Mouse (Mus musculus): ENCODE results near the gene Mgat2. TPM values are rescaled to one million over a fixed set of nuclear protein-coding genes. Genes with fewer than 3 reads are reported as not detected.
"Not testable (repeated sequence)": the region's sequence is repeated elsewhere in the genome, so short reads cannot be mapped to it uniquely, and the experiment has no call there.

Mgat2 gene
- polyA plus RNA-seq (2015; fragmentation: Nextera tagmentation; extraction: Ambion mirVana), result 43.8 and 44.1 TPM in 2 replicates

GRCm38 (mm10) chr12:69183583-69184308, at the start of gene Mgat2, which contains the start of gene Rpl36al:
Gene Mgat2, plus strand, starts transcription at chr12:69184157.
Gene Rpl36al, minus strand, starts transcription at chr12:69184083.
- peak within 1 kb of the TSS; percentile 93 for H3K9ac ChIP-seq
- peak; percentile 98 for ATAC-seq (ENCODE audit: insufficient number of reproducible peaks, insufficient read depth, low FRiP score, low TSS enrichment, low read depth)
- no peaks in the 10 kb centered on the region for H3K27me3 ChIP-seq
- H3K4me3 ChIP-seq, result peak within 1 kb of the TSS; percentile 87
- peaks cover 19% of the 10 kb centered on the region for H3K36me3 ChIP-seq
- H3K9me3 ChIP-seq, result no peaks in the 10 kb centered on the region
- H3K4me2 ChIP-seq, result peak within 1 kb of the TSS; percentile 95
- peaks cover 25% of the 10 kb centered on the region for H3K4me1 ChIP-seq
- WGBS, result under 1% methylated on average over 83 of the region's 84 CpGs
- peak within 1 kb of the TSS; percentile 90 for H3K27ac ChIP-seq

- Histone ChIP-seq H3K4me2 (no peak overlapping the region), H3K27ac (no peak overlapping the region), H3K9ac (no peak overlapping the region), H3K9me3 (no peaks in the 10 kb centered on the region), H3K36me3 (no peaks in the 10 kb centered on the region), H3K4me1 (no peaks in the 10 kb centered on the region), H3K27me3 (no peaks in the 10 kb centered on the region), H3K4me3 (no peak overlapping the region)
- 92% methylated on average over 3 of the region's 3 CpGs for WGBS
- no peak for ATAC-seq (ENCODE audit: insufficient number of reproducible peaks, insufficient read depth, low FRiP score, low TSS enrichment, low read depth)
Observed at GRCm38 (mm10) chr12:69139201-69139600, 44.8 kb upstream of the Mgat2 start.

GRCm38 (mm10) chr12:69139841-69140240, 44.1 kb upstream of the Mgat2 start:
- ATAC-seq (ENCODE audit: insufficient number of reproducible peaks, insufficient read depth, low FRiP score, low TSS enrichment, low read depth), result no peak
- no peaks in the 10 kb centered on the region for H3K36me3 ChIP-seq
- no peak overlapping the region for H3K4me2 ChIP-seq
- H3K9me3 ChIP-seq, result no peaks in the 10 kb centered on the region
- no peaks in the 10 kb centered on the region for H3K4me1 ChIP-seq
- H3K27me3 ChIP-seq, result no peaks in the 10 kb centered on the region
- H3K9ac ChIP-seq, result no peak overlapping the region
- H3K4me3 ChIP-seq, result no peak overlapping the region
- 85% methylated on average over 7 of the region's 7 CpGs for WGBS
- no peak overlapping the region for H3K27ac ChIP-seq

GRCm38 (mm10) chr12:69143460-69143859, 40.5 kb upstream of the Mgat2 start:
- no peak overlapping the region for H3K4me2 ChIP-seq
- H3K27ac ChIP-seq, result no peak overlapping the region
- no peaks in the 10 kb centered on the region for H3K4me1 ChIP-seq
- WGBS, result 74% methylated on average over 6 of the region's 6 CpGs
- H3K9me3 ChIP-seq, result no peaks in the 10 kb centered on the region
- H3K27me3 ChIP-seq, result no peaks in the 10 kb centered on the region
- no peak overlapping the region for H3K9ac ChIP-seq
- H3K4me3 ChIP-seq, result no peak overlapping the region
- no peaks in the 10 kb centered on the region for H3K36me3 ChIP-seq
- ATAC-seq (ENCODE audit: insufficient number of reproducible peaks, insufficient read depth, low FRiP score, low TSS enrichment, low read depth), result no peak

GRCm38 (mm10) chr12:69147166-69147735, 36.7 kb upstream of the Mgat2 start:
- Histone ChIP-seq H3K36me3 (no peaks in the 10 kb centered on the region), H3K4me1 (no peaks in the 10 kb centered on the region), H3K4me3 (no peak overlapping the region), H3K27me3 (no peaks in the 10 kb centered on the region), H3K4me2 (no peak overlapping the region), H3K9me3 (no peaks in the 10 kb centered on the region), H3K27ac (no peak overlapping the region), H3K9ac (no peak overlapping the region)
- ATAC-seq (ENCODE audit: insufficient number of reproducible peaks, insufficient read depth, low FRiP score, low TSS enrichment, low read depth), result no peak
- 93% methylated on average over 5 of the region's 5 CpGs for WGBS

GRCm38 (mm10) chr12:69150049-69150448, 33.9 kb upstream of the Mgat2 start:
- Histone ChIP-seq H3K36me3 (no peaks in the 10 kb centered on the region), H3K4me1 (no peaks in the 10 kb centered on the region), H3K4me2 (no peak overlapping the region), H3K4me3 (no peak overlapping the region), H3K9me3 (no peaks in the 10 kb centered on the region), H3K27me3 (no peaks in the 10 kb centered on the region), H3K27ac (no peak overlapping the region), H3K9ac (no peak overlapping the region)
- WGBS, result 84% methylated on average over 13 of the region's 13 CpGs
- no peak for ATAC-seq (ENCODE audit: insufficient number of reproducible peaks, insufficient read depth, low FRiP score, low TSS enrichment, low read depth)

- no peaks in the 10 kb centered on the region for H3K27me3 ChIP-seq
- no peaks in the 10 kb centered on the region for H3K9me3 ChIP-seq
- peaks cover 4% of the 10 kb centered on the region for H3K4me1 ChIP-seq
- 80% methylated on average over 2 of the region's 2 CpGs for WGBS
- no peak overlapping the region for H3K9ac ChIP-seq
- ATAC-seq (ENCODE audit: insufficient number of reproducible peaks, insufficient read depth, low FRiP score, low TSS enrichment, low read depth), result no peak
- no peak overlapping the region for H3K27ac ChIP-seq
- peaks cover 20% of the 10 kb centered on the region for H3K36me3 ChIP-seq
- no peak overlapping the region for H3K4me3 ChIP-seq
- H3K4me2 ChIP-seq, result no peak overlapping the region
Observed at GRCm38 (mm10) chr12:69155923-69156322, 28.0 kb upstream of the Mgat2 start.

GRCm38 (mm10) chr12:69156436-69156835, 27.5 kb upstream of the Mgat2 start:
- WGBS, result 82% methylated on average over 4 of the region's 4 CpGs
- H3K36me3 ChIP-seq, result peaks cover 20% of the 10 kb centered on the region
- no peak overlapping the region for H3K4me3 ChIP-seq
- no peak overlapping the region for H3K4me2 ChIP-seq
- no peak overlapping the region for H3K9ac ChIP-seq
- no peaks in the 10 kb centered on the region for H3K9me3 ChIP-seq
- peaks cover 4% of the 10 kb centered on the region for H3K4me1 ChIP-seq
- H3K27ac ChIP-seq, result no peak overlapping the region
- no peak for ATAC-seq (ENCODE audit: insufficient number of reproducible peaks, insufficient read depth, low FRiP score, low TSS enrichment, low read depth)
- H3K27me3 ChIP-seq, result no peaks in the 10 kb centered on the region

GRCm38 (mm10) chr12:69157107-69157506, 26.9 kb upstream of the Mgat2 start:
- 0 out of 2 replicates have a peak overlapping the region, but pooled peaks have one; percentile 67 for H3K4me2 ChIP-seq
- peaks cover 20% of the 10 kb centered on the region for H3K36me3 ChIP-seq
- ATAC-seq (ENCODE audit: insufficient number of reproducible peaks, insufficient read depth, low FRiP score, low TSS enrichment, low read depth), result no peak
- no peak overlapping the region for H3K27ac ChIP-seq
- H3K27me3 ChIP-seq, result no peaks in the 10 kb centered on the region
- peaks cover 4% of the 10 kb centered on the region for H3K4me1 ChIP-seq
- no peak overlapping the region for H3K9ac ChIP-seq
- WGBS, result 99% methylated on average over 2 of the region's 2 CpGs
- H3K9me3 ChIP-seq, result no peaks in the 10 kb centered on the region
- H3K4me3 ChIP-seq, result peak overlapping the region; percentile 65; the same call in 1 of the 2 replicates

- Histone ChIP-seq H3K27ac (peak overlapping the region; percentile 95), H3K9ac (peak overlapping the region; percentile 92), H3K9me3 (no peaks in the 10 kb centered on the region), H3K27me3 (no peaks in the 10 kb centered on the region), H3K4me3 (peak overlapping the region; percentile 65), H3K4me2 (peak overlapping the region; percentile 67), H3K36me3 (peaks cover 20% of the 10 kb centered on the region), H3K4me1 (peaks cover 4% of the 10 kb centered on the region)
- ATAC-seq (ENCODE audit: insufficient number of reproducible peaks, insufficient read depth, low FRiP score, low TSS enrichment, low read depth), result 0 out of 2 replicates have a peak, but pooled peaks have one; percentile 1
- under 1% methylated on average over 19 of the region's 19 CpGs for WGBS
Observed at GRCm38 (mm10) chr12:69158366-69158764, 25.6 kb upstream of the Mgat2 start.

GRCm38 (mm10) chr12:69158765-69159577, 25.0 kb upstream of the Mgat2 start, which contains the start of gene Rps29:
Gene Rps29, minus strand, starts transcription at chr12:69159186.
- Histone ChIP-seq H3K4me3 (peak within 1 kb of the TSS; percentile 65), H3K4me2 (peak within 1 kb of the TSS; percentile 67), H3K27ac (peak within 1 kb of the TSS; percentile 95), H3K36me3 (peaks cover 20% of the 10 kb centered on the region), H3K9ac (peak within 1 kb of the TSS; percentile 92)
- not testable (repeated sequence) for H3K27me3 ChIP-seq, H3K9me3 ChIP-seq, H3K4me1 ChIP-seq
- peak; percentile 99 for ATAC-seq (ENCODE audit: insufficient number of reproducible peaks, insufficient read depth, low FRiP score, low TSS enrichment, low read depth)
- WGBS, result under 1% methylated on average over 59 of the region's 68 CpGs
